Mouse (Mus musculus) skeletal muscle tissue, adult 2 months (tissue): ENCODE measurements at regions not wholly inside any gene's neighbourhood (a gene's known extent, or its start where the extent isn't known, plus 50 kb on each side); places are given as distances from the start of the nearest gene placed in this dataset.
A peak's percentile ranks its signal among the peaks of the same experiment; 100 is the strongest.

ENCODE experiments used
- DNase-seq: peaks from one replicate; pipeline ENCODE4 v3.0.0-alpha.2; 2012; ENCODE audit warnings: low read depth, low spot score

DNA sequence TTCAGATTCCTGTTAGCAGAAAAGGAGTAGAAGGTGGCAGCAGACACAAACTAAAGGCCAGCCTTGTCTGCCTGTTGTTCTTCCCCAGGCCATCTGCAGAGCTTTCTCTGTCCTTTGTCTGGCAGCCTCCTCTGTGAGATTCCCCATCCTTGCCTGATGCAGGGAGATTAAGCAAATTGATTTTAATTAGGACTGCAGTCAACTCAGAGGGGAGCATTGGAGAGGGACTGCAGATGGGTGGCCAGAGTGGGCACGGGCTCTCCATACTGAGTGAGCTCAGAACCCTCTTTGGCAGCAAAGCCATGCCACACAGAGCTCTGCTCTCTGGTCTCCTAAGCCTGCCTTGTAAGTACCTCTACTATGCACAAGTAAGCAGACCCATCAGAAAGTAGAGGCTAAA lies 158.5 kb downstream of the Maf start:
- no peak for DNase-seq

DNA sequence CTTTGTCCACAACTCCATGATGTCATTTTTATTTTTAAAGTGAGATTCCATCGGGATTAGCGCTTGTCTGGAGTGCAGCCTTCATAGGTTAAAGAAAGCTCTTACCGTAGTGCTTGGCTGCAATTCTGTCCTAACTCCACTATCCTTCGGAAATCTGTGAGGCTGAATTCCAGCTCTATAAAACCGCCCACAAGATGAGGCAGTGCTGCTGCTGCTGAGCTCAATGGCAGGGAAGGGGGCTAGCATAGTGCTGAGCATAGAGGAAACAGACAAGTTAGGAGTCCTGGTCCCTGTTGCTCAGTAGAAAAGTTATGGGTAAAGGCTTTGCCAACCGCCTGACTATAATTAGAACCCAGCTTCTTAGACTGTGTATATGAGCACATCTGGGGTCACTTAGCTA lies 163.5 kb downstream of the Maf start:
- no peak for DNase-seq

DNA sequence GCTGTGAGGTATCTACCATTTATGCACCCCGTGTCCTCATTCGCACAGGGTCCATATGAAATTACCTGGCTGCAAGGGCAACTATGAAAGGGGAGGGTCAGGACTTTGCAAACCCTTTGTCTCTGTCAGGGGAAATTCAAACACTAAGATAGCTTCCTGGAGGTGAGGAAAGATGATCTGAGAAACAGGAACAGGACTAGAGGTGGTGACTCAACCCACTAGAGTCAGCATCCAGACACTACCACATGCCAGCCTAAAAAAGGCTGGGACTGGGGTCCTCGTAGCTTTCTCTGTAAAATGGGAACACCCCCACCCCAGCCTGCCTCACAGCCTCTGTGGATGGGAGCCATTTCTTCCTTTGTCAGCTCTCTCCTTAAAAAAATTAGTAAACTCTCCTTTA lies 164.7 kb downstream of the Maf start:
- DNase-seq = no peak

DNA sequence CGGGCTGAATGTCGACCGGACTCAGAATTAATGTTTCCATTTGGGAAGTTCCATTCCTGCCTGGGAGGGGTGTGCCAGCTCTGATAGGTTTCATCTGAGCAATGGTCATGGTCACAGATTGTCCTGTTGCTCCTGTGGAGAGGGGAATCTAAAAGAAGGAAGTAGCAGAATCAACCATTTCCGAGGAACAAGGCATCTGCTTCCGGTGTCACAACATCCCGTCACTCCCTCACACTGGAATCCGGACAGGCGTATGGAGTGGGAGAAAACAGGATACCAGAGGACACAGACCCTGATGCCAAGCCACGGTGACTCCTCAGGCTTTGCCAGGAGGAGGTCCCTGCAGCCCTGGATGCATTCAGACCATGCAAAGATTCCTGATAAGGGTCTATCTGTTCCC lies 168.0 kb downstream of the Maf start:
- DNase-seq = no peak

DNA sequence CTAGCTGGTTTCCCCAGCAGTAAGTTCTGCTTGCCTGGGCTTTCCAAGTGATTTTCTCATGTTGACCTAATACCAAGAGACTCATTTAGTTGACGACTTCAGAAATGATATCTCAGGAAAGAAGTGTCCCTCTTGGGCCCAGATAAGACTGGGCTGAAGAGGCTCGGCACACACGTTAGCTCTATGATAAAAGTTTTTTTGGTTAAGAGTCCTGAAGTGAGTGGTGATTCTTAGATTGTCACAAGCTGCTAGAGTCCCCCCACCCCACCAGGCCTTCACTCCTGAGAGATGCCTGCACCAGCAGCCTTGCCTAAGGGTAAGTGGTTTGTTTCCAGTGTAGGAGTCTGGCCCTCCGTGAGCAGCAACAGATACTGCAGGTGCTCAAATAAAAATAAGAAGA lies 169.4 kb downstream of the Maf start:
- DNase-seq = no peak

DNA sequence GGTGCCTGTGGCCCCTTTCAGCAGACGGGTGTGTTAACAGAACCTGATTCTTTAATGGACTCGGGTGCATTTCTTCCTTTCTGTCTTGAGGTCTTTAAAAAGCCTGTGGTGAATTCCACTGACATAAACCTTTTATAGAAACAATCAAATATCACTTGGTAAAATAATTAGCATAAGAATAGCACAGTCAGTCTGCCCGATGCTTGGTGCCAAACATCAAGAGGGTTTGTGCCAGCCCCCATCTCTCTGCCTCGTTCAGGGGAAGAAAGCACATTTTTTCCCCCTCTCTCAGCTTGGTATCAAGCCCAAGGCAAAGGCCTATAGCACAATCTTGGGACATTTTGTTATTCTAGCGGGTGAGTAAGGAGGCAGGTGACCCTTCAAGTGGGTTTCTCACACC lies 169.8 kb downstream of the Maf start:
- DNase-seq = no peak

DNA sequence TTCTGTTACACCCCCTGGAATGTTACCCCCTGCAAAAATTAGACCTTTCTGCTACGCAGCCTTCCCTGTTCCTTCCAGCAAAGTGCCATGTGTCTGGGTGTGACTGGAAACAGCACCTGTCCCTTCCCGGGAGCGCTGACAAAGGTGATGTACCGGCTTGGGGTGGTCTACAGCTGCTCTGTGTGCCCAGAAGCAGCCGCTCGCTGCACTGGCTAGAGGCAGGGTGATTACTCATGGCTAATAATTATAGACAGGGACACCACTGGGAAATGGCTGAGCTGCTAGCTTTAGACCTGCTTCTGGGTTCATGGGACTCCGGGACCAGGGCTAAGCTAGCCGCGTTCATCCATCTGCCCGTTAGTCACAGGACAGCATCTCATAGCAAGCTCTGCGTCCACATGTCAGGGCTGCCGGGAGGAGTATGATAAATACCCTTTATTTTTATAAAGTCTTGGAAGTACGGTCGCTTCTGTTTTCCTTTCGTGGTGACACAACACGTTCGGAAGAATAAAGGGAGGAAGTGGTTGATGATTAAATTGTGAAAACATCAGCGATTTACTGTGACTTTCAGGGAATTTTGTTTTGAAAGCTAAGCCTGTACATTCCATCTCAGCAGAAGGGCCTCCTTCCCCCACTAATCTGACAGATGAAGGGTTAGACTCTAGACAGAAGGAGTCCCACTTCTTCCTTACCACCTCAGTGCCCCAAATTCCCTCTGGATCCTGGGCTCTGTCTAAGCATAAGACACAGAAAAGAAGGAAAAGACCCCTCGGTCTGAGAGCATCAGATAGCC lies 170.8 kb downstream of the Maf start:
- no peak for DNase-seq

DNA sequence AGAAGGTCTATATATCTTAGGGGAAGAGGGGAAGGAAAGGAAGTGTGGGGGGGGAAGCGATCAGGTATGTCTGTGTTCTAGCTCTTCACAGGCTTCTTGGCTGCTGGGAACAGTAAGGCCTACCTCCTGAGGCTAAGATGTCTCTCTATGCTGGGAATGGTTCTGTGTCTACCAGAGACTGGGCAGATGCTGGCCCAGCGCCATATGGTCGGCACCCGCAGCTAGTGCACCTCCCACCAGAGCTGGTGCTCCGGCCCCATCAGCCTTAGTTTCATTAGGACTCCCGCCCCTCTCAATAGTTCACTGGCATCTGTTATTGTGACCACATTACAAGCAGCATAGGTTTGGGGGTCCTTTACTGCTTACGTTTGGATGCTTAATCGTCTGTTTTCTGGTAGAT lies 171.6 kb downstream of the Maf start:
- DNase-seq = no peak

DNA sequence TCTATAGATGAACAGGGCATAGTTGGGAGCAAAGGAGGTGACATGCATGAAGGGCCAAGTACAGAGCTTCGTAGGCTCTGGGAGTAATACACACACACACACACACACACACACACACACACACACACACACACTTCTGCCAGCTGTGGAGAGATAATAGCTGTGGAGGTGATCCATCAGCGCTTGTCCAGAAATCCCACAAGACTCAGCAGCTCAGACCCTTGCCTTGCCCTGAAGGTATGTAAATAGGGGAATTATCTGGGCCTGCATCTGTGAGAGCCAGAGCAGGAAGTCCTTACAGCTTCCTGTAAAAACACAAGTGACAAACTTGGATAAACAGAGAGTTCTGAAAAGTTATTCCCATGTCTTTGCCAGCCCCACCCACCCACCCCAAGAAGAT lies 173.6 kb downstream of the Maf start:
- DNase-seq = no peak

DNA sequence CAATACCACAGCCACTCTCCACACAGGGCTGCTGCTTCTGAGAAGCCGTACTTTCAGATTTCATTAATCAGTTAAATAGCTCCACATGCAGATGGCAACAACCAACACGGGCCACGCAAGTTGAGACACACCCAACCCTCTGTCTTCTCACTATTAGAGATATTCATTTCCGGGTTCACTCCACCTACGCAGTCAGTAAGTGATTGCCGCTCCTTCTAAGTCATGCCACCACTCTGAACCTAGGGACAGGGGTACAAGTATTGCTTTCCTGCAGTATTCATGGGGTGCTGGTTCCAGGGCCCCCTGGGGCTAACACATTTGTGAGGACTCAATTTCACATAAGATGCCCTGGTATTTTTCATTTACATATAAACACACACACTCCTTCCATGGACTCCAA lies 176.3 kb downstream of the Maf start:
- DNase-seq = no peak

DNA sequence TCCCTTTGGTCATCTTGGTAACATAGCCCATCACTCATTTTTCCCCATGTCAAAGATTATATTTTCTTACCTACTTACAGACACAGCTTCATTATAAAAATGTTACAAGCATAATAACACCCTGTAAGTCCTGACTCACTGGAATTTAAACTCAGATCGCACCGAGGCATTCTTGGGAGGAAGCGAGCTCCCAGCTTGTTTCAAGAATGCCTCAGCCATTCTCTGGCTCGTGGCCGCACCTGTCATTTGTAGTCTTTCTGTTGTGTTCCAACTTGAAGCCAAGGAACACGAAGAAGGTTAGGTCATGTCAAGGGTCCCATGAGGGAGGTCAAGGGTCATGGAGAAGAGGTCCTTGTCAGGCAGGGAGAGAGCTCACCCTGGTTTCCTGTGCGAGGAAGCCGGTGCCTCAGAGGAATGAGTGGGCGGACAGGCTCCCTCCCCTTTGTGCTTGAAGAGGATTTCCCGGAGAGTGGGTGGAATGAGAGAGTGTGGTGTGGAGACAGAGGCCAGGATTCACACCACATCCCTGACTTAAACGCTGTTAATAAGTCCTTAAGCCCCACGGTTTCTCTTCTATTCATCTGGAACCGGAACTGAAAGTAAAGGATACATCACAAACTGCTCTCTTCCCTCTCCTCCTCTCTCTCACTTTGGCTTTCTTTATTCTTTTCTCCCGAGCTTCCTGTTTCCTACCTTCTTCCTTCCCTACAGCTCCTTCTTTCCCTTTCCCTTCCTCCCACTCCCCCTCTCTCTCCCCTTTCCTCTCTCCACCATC lies 177.8 kb downstream of the Maf start:
- no peak for DNase-seq

DNA sequence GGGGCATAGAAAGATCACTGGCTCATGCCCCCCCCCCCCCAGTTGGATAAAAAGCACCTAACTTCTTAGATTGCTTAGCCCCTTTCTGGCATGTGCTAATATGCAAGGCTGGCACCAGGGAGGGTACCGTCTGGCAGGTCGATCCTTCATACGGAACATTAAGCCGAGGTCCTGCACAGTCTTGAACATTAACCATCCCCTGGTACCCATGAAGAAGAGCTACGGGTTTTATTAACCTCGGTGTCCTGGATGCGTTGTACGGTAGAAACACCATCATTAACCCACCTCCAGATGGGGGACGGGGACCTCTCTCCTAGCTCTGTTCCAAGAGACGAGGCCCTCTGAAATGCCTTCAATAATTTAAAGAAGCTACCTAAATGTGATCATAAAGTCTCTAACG lies 178.7 kb downstream of the Maf start:
- DNase-seq = no peak

DNA sequence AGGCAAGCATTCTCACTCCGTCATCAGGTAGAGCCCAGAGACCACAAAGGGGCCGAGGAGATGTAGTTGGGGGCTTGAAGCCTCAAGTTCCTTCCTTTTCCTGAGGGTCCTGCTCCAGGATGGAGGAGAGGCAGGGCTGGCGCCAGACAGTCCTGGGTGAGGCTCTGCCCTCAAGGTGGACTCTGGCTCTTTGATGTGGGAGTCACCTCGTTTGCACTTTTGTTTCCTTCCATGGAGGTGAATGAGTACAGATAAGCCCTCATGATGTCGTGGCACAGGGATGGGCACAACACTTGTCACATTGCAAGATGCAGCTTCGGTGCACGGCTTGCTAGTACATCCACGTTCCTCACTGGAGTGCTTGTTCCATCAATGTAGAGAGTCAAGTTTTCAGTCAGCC lies 182.4 kb downstream of the Maf start:
- no peak for DNase-seq

DNA sequence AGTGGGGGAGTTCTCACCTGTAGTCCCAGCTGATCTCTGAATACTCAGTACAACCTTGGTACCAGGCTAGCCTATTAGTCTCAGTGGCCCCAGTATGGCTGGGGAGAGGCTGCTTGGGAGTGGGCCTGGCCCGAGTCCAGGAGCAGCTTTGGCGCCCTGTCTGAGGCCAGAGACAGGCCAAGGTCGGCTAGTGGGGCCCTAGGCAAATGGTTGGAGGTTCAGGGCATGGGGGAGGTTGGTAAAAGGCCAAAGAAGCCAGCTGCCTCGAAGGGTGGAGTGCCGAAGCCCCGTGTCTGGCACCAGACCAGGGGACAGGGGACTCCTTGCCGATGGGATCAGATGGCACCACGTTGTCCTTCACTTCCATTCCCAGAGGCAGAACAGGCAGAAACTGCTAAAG lies 182.9 kb downstream of the Maf start:
- DNase-seq = no peak

DNA sequence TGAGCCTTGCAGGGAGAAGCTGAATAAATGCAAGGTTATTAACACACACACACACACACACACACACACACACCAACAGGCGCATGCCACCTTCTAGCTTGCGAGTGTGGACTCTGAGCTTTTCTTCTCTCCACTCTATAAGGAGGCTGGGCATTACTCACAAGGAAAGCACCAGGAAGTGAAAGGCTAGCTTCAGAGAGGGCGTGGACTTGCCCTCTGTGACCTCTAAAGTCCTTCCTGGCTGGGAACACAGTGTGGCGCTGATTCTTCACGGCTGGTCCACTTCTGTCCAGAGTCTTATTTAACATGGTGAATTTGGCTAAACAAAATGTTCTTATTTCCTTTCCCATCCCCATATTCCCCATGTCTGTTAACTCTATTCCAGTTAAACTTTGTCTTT lies 185.1 kb downstream of the Maf start:
- DNase-seq = no peak

DNA sequence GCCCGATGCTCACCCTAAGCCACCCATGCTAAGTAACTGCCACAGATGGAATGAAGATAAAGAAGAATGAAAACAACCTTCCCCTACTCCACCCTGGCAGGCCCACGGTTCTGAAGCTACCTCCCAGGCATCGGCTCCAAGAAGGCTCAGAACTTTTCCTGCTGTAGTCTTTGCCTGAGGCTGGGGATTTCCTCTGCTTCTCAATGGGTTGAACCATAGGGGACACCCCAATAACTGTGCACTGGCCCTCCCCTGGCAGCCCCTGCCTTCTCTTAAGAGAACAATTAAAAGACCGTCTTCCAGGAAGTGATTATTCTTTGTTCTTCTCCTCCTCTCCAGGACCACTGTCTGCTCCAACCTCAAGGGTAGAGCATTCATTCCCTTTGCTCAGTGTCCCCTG lies 191.9 kb downstream of the Maf start:
- DNase-seq = no peak

DNA sequence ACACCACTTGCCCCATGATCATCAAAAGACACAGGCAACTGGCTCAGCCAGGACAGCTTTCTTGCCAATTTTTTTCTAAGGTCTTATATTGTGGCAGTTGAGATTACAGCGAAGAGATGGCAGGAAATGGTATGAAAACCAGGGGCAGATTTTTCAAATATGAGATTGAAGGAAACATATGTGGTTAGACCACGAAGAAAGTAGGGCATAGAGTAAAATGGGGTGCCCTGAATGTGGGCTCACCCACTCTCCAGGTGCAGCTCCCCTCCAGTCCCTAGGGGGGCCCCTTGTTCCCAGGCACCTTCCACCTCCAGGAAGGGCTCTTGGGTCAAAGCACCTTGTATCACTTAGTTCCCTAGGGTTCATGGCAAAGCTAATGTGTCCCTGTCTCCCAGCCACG lies 193.1 kb downstream of the Maf start:
- DNase-seq = no peak

DNA sequence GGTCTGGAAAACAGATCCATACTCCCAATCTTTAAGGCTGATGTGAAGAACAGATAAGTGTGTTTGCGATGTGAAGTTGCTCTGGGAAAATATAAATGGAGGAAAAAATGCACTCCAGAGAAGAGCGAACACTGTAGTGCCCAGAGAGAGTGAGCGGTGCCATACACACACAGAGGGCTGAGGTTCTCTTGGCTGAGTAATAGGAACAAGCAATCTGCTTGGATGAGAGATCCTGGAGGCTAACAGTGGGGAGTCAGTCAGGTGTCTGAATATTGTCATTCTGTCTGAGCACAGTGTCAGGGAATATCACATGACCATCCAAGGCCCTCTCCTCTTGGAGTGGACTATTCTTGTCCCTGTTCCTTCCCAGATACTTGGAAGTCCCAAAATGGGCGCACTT lies 200.4 kb downstream of the Maf start:
- no peak for DNase-seq

DNA sequence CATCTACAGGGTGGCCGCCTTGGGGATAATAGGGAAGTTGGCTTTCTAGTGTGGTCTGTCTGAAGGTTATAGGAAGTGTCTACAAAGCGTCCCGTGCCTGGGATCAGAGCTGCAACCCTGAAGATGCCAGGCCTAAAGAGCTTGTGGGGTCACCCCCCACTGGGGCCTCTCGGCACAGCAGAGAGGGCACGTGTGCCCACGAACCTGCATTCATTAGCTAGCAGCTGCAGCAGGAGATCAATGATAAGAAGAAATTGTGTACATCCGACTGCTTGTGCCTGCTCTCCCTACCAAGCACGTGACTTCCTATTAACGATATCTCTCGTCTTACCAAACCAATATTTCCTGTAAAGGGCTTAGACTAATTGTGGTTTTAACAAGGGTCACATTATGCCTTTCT lies 200.9 kb downstream of the Maf start:
- DNase-seq = no peak

DNA sequence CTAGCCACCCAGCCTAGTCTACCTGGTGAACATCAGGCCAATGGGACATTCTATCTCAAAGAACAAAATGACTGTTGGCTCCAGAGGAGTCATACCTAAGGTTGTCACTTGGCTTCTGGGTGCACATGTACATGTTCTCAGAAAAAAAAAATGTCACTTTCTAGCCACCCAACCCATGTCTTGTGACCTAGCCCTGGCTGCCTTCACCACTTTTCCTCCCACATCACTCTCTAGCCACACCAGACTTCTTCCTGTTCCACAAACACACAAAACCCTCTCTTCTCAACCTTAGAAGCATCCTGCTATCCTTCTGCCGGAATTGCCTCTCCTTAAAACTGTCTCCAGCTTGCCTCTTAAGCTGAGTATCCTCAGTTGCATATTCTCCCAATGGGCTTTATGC lies 211.6 kb downstream of the Maf start:
- no peak for DNase-seq

DNA sequence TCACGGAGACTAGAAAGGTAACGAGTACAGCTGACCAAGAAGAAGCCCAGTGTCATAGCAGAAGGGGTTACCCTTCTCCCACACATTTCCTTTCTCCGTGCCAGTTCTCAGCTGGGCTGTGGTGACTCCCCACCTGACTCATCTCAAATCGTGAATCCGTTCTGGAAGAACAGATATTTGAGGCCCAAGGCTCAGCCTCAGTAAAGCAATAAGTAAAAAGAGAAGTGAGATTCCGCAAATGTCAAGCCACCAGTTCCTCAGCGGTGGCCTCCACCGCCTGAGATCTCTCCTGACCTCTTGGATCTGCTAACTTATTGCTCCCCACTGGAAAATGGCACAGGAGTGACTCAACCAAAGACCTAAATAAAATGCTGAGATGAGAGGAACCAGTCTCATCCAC lies 213.2 kb downstream of the Maf start:
- no peak for DNase-seq

DNA sequence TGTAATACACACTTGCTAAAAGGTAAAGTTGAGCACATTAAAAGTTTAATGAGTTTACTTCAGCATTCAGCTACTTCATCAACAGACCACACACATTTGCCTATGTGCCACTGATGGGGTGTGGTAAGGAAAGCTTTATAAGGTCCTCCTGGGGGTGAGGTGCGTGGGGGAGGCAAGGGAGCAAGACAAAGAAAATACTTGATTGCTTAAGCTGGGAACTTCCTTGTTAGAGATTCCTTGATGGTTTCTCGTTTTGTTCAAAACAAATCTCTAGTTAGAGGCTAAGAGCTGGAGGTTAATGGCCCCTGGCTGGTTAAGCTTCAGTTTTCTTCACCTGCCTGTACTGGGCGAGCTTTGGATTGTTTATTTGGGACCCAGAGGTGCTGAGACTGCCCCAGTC lies 220.7 kb downstream of the Maf start:
- no peak for DNase-seq

DNA sequence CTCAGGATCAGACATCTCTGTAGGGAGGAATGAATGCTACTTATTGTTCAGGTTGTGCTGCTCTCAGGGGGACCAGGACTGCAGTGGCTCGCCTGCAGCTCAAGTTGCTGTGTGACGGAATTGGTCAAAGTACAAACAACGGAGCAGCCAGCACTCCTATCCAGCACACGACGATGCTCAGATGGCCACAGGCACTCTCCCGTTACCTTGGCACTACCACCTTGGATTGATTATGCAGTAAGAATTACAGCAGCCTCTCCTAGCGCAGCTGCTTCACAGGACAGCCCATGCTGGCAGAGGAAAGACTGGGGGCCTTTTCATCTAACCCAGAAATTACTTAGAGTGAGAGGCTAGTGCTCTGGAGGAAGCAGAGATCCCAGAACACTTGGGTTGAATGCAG lies 226.5 kb downstream of the Maf start:
- peak; percentile 50 for DNase-seq
